Mouse (Mus musculus) ES-E14 (cell line): ENCODE measurements around the gene Tmem108. TPM values are rescaled to one million over a fixed set of nuclear protein-coding genes. Genes with fewer than 3 reads are reported as not detected.

Source experiments
- DNase-seq: peaks from one replicate; pipeline ENCODE4 v3.0.0-alpha.2; 2013; ENCODE audit warnings: low read depth, low spot score
- H3K27ac ChIP-seq: 2 replicates; pipeline ENCODE4 v1.5.1; 2012; ENCODE audit warnings: low read depth, mild to moderate bottlenecking, low read length, moderate library complexity, mixed read lengths; ENCODE audit not compliant: poor library complexity, insufficient read depth, severe bottlenecking
- H3K36me3 ChIP-seq: 2 replicates; pipeline ENCODE4 v1.6.1; 2012; ENCODE audit warnings: mild to moderate bottlenecking, low read length, moderate library complexity, mixed read lengths; ENCODE audit not compliant: control insufficient read depth, poor library complexity, insufficient read depth, severe bottlenecking
- H3K4me1 ChIP-seq, 2 experiments: fragments of 150-350 bp in 1 of 2; sonication (generic) in 1 of 2; 2 replicates each; pipeline ENCODE4 v1.6.1; 2012; ENCODE audit warnings: low read length in 2 of 2, mild to moderate bottlenecking in 1 of 2, mixed read lengths in 1 of 2; ENCODE audit not compliant: control insufficient read depth in 2 of 2, insufficient read depth in 2 of 2, poor library complexity in 1 of 2
- H3K4me3 ChIP-seq, 2 experiments: fragments of 150-350 bp in 1 of 2; sonication (generic) in 1 of 2; 2 replicates each; pipeline ENCODE4 v1.5.1; 2012; ENCODE audit warnings: low read length in 2 of 2, low read depth in 1 of 2, mild to moderate bottlenecking in 1 of 2, mixed read lengths in 1 of 2; ENCODE audit not compliant: insufficient read depth in 1 of 2, poor library complexity in 1 of 2, severe bottlenecking in 1 of 2
- H3K9ac ChIP-seq: 2 replicates; pipeline ENCODE4 v1.6.1; 2012; ENCODE audit warnings: low read depth, mild to moderate bottlenecking, low read length, mixed read lengths; ENCODE audit not compliant: poor library complexity, insufficient read depth, severe bottlenecking
- H3K9me3 ChIP-seq: fragments of 150-350 bp; sonication (generic); 2 replicates; pipeline ENCODE4 v1.6.1; 2012; ENCODE audit warnings: low read depth, mild to moderate bottlenecking, low read length; ENCODE audit not compliant: control insufficient read depth, insufficient read depth
- CHD2 ChIP-seq: IDR thresholded peaks from 2 replicates; pipeline ENCODE4 v1.6.1; 2014; ENCODE audit warnings: mild to moderate bottlenecking, low read depth, low read length, inconsistent platforms
- HCFC1 ChIP-seq: IDR thresholded peaks from 2 replicates; pipeline ENCODE4 v1.6.1; 2012; ENCODE audit warnings: low read length, inconsistent platforms, borderline replicate concordance; ENCODE audit not compliant: insufficient read depth
- MAFK ChIP-seq: IDR thresholded peaks from 2 replicates; pipeline ENCODE4 v1.6.1; 2014; ENCODE audit warnings: mild to moderate bottlenecking, low read depth, low read length, inconsistent platforms; ENCODE audit not compliant: insufficient read depth
- ZC3H11A ChIP-seq: IDR thresholded peaks from 2 replicates; pipeline ENCODE4 v1.6.1; 2012; ENCODE audit warnings: low read depth, mild to moderate bottlenecking, inconsistent platforms, low read length, borderline replicate concordance
- ZNF384 ChIP-seq: IDR thresholded peaks from 2 replicates; pipeline ENCODE4 v1.6.1; 2012; ENCODE audit warnings: low read depth, low read length, inconsistent platforms
- in situ Hi-C, 2 experiments: fragments of 600-800 bp; cut with MboI; formaldehyde crosslinking; loops; one replicate each; pipeline ENCODE4 v1.15.1; 2025; ENCODE audit warnings: low sequenced_read_pairs in 2 of 2, inconsistent platforms in 1 of 2; ENCODE audit not compliant: unreplicated experiment in 2 of 2
- total RNA-seq: library from RNA; depleted of rRNA; stranded (reverse); fragments of 300-350 nt; gene quantifications from 2 replicates; pipeline ENCODE4 v1.2.3, GENCODE M21; 2012

Tmem108 gene
- total RNA-seq, 1 experiment = 3.1 TPM

- Histone ChIP-seq H3K4me1 (no peaks in the 10 kb centered on the region), H3K9ac (no peak overlapping the region), H3K36me3 (no peaks in the 10 kb centered on the region), H3K4me3 (no peak overlapping the region), H3K9me3 (no peaks in the 10 kb centered on the region), H3K27ac (no peak overlapping the region)
- TF ChIP-seq CHD2 (no peak), ZNF384 (no peak), HCFC1 (no peak), ZC3H11A (no peak), MAFK (no peak)
- in situ Hi-C loops = no loop called here
- DNase-seq = no peak
Measured at GRCm38 (mm10) chr9:103590801-103591200, 170.8 kb downstream of the Tmem108 start.

GRCm38 (mm10) chr9:103584865-103585264 is 176.8 kb downstream of the Tmem108 start:
- no peaks in the 10 kb centered on the region for H3K9me3 ChIP-seq
- H3K4me3 ChIP-seq = no peak overlapping the region
- TF ChIP-seq ZNF384 (no peak), MAFK (no peak), HCFC1 (no peak), CHD2 (no peak), ZC3H11A (no peak)
- no peaks in the 10 kb centered on the region for H3K4me1 ChIP-seq
- no peak overlapping the region for H3K9ac ChIP-seq
- in situ Hi-C loops = no loop called here
- no peak for DNase-seq
- no peaks in the 10 kb centered on the region for H3K36me3 ChIP-seq
- H3K27ac ChIP-seq = no peak overlapping the region

GRCm38 (mm10) chr9:103582249-103582961 is 179.2 kb downstream of the Tmem108 start:
- DNase-seq = no peak
- no peaks in the 10 kb centered on the region for H3K36me3 ChIP-seq
- no peak overlapping the region for H3K4me3 ChIP-seq
- in situ Hi-C loops = no loop called here
- no peak overlapping the region for H3K9ac ChIP-seq
- no peaks in the 10 kb centered on the region for H3K4me1 ChIP-seq
- no peak overlapping the region for H3K27ac ChIP-seq
- no peak for TF ChIP-seq MAFK
- no peak for TF ChIP-seq ZNF384
- no peak for TF ChIP-seq CHD2
- TF ChIP-seq HCFC1 = no peak
- H3K9me3 ChIP-seq = no peaks in the 10 kb centered on the region

- TF ChIP-seq ZNF384 (no peak), CHD2 (no peak), ZC3H11A (no peak), MAFK (no peak), HCFC1 (no peak)
- H3K4me1 ChIP-seq = no peaks in the 10 kb centered on the region
- no peaks in the 10 kb centered on the region for H3K36me3 ChIP-seq
- no peaks in the 10 kb centered on the region for H3K9me3 ChIP-seq
- in situ Hi-C loops = no loop called here
- H3K27ac ChIP-seq = no peak overlapping the region
- H3K9ac ChIP-seq = no peak overlapping the region
- H3K4me3 ChIP-seq = no peak overlapping the region
- no peak for DNase-seq
Measured at GRCm38 (mm10) chr9:103580621-103581020, 181.0 kb downstream of the Tmem108 start.

- in situ Hi-C loops = no loop called here
- TF ChIP-seq HCFC1 (no peak), ZC3H11A (no peak), CHD2 (no peak), MAFK (no peak), ZNF384 (no peak)
Measured at GRCm38 (mm10) chr9:103580186-103580585, 181.5 kb downstream of the Tmem108 start.

More at GRCm38 (mm10) chr9:103580186-103580585, 181.5 kb downstream of the Tmem108 start:
- no peaks in the 10 kb centered on the region for H3K9me3 ChIP-seq
- no peak for DNase-seq
- no peak overlapping the region for H3K9ac ChIP-seq
- no peak overlapping the region for H3K27ac ChIP-seq
- H3K4me3 ChIP-seq = no peak overlapping the region
- H3K4me1 ChIP-seq = no peaks in the 10 kb centered on the region
- H3K36me3 ChIP-seq = no peaks in the 10 kb centered on the region
